Mouse (Mus musculus) Muller cell, postnatal 12 days (primary cell): ENCODE data around the gene Tbcc.
"Not testable (repeated sequence)": the region's sequence is repeated elsewhere in the genome, so short reads cannot be mapped to it uniquely, and the experiment has no call there.

Experiments used
- DNase-seq: peaks from one replicate; pipeline ENCODE4 v3.0.0-alpha.2; 2015; ENCODE audit errors: inconsistent ontology term

Gene Tbcc

DNA sequence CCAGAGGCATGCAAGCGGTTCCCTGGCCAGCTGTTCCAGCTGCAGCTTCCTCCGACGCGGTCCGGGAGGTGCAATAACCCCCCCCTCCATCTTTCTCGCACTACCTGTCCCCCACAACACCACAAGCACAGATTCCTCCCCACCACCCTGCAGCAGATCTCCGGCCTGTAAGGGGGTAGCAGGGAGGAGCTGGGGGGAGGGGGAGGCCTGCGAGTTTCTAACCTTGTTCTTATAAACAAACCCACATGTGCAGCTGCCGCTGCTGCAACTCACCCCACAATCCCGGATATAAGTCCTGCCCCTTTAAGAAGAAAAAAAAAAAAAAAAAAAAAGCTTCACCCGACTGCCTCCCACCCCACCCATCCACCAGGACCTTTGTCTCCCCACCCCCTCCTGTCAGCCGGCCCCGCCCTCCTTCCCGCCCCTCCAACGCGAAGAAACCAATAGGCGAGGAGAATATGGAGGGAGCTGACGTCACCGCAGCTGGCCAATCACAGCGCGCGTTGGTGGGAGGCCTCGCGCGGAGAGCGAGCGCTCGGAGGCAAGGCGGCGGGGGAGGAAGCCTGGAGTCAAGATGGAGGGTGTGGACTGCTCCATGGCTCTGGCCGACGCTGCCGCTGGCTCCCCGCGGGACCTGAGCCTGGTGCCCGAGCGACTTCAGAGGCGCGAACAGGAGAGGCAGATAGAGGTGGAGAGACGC, at the start of gene Tbcc:
Gene Tbcc (plus strand): TSS at position 569 of the 700 bp plus-strand sequence.
- peak; percentile 99 for DNase-seq

DNA sequence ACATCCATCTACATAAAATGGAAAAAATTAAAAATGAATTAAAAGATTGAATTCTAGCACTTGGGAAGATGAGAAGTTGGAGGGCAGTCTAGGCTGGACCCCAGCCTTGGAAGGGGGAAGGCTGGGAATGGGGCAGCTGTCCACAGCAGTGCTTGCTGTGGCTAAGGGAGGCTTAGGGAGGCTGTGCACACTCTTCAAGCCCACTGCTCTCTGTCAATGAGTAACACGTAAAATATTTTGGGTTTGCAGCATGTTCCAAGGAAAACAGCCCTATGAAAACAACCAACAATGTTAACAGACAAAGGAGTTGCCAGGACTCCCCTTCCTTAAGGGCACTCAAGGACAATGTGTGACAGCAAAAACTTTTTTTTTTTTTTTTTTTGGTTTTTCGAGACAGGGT, 47.5 kb upstream of the Tbcc start:
- DNase-seq: peak; percentile 63

- DNase-seq: no peak
These were observed 46.8 kb upstream of the Tbcc start for GRCm38 (mm10) chr17:46843716-46844115.

- no peak for DNase-seq
These were observed 45.7 kb upstream of the Tbcc start for GRCm38 (mm10) chr17:46844811-46845210.

DNA sequence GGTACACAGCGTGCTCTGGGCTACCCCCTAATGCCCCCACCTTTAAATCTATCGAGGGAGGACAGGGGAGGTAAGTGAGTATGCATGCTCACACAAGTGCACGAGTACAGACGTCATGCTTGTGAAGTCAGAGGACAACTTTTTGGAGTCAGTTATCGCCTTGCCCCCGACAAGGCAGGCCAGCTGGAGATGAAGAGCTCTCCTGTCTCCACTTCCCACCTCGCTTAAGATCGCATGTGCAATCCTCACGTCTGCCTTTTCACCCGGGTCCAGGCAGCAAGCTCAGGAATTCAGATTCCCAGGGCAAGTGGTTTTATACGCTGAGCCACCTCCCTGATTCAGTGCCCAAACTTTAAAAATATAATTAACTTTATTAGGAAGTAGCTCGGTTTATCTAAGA, 45.2 kb upstream of the Tbcc start:
- DNase-seq: no peak

DNA sequence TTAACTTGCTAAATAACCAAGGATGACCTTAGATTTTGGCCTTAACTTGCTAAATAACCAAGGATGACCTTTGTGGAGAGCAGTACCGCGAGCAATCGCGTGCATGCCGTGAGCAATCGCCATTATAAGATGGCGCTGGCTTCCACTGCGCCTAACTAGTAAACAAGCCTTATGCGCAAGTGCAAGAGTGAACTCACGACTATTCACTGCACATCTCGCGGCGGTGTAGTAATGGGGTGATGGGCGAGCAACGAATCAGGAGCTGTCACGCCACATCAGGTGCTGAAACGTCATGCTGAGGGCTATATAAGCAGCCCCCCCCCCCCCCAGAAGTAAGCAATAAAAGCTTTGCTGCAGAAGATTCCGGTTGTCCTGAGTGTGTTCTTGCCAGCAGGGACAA, 43.9 kb upstream of the Tbcc start:
- not testable (repeated sequence) for DNase-seq

DNA sequence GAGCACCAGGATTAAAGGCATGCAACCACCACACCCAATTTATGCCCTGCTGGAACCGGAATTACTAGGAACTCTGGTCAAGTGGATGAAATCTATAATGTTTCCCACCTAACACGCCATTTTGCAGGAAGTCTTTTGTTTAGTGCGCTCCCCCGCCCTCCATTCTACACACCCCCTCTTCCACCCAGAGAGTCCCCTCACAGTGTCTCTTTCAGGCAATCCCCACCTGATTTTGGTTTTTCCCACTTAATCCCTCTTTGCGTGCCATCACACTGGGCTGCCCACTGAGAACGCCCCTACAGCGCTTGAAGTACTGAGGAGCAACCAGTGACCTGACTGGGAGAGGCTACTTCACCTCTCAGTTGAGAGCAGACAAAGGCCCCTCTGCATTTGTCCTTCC, 43.3 kb upstream of the Tbcc start:
- no peak for DNase-seq

GRCm38 (mm10) chr17:46852725-46853124, 37.8 kb upstream of the Tbcc start:
- DNase-seq: no peak

DNA sequence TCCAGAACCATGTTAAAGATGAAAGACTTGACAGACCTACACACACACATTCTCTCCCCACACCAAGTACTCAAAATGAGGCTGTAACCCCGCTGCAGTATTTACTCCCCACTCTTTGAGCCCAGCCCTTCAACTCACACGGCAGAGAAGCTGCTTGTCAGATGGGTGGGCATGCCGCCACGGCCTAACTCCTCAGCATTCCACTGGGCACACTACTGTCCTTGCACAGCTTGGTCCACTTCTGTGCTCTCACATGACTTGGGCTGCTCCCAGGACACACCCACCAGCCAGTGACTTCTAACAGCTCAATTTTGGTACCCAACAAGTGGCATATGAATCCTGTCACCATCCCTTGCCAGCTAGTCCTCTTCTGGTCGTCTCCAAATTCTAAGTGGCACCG, 37.2 kb upstream of the Tbcc start:
- peak; percentile 82 for DNase-seq

GRCm38 (mm10) chr17:46854096-46854495, 36.4 kb upstream of the Tbcc start:
- DNase-seq: no peak

DNA sequence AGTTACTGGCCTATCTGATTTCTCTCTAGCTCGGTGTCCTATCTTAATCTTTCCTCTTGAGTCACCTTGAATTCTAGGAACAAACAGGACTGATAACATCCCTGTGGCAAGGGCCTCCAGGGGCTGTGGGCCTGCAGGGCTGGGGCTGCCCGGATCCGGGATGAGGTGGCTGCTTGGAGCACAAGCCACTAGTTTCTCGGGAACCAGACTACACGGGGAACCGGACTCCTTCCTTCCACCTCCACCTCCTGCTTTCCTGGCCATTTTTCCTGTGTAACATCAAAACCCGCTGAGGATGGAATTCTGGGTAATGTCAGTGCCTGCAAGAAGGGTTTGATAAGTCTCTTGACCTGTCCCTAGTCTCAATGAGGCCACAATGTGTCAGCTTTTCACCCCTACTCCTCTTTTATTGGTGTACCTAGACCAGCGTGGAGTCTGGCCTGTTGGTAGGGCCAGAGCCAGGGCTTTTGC, 35.8 kb upstream of the Tbcc start:
- no peak for DNase-seq

GRCm38 (mm10) chr17:46855328-46856106, 35.0 kb upstream of the Tbcc start:
- DNase-seq: peak; percentile 43

DNA sequence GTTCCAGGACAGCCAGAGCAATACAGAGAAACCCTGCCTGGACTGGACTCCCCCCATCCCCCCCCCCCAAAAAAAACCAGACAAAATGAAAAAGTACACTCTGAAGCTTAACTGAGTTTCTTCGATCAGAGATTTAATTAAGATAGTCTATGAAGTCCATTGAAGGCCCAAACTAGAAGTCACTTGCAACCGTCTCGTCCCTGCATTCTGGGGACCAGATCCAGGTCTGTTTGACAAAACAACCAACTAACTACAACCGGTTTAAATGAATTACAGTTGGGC, 34.4 kb upstream of the Tbcc start:
- DNase-seq: no peak

GRCm38 (mm10) chr17:46856471-46857360, 33.8 kb upstream of the Tbcc start:
- peak; percentile 82 for DNase-seq

DNA sequence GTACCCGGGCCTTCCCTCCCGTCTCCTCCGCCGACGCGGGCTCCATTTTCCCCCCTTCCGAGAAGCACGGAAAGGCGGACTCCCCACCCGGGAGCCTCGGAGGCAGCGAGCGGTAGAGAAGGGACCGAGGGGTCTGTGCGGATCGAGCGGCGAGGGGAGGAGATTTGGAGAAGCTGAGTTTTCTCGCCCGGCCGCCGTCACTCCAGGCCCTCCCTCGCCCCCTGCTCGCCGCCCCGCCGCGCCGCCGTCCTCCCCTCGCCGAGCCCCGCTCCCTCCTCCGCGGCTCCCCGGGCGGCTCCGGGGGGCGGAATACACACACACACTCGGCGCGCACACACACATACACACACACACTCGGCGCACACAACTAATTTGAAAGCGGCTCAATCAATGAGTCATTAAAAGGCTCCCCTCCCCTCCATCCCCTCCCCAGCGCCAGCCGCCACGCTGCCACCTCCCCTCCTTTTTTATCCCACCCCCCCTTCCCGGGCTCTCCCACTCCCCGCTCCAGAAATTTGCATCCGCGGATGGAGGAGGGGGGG, 33.1 kb upstream of the Tbcc start:
- DNase-seq: peak; percentile 94

GRCm38 (mm10) chr17:46857903-46858748, 32.4 kb upstream of the Tbcc start, which contains the start of gene Bicral:
Bicral (minus strand) TSS chr17:46858482.
- peak; percentile 88 for DNase-seq

GRCm38 (mm10) chr17:46858749-46859444, 31.6 kb upstream of the Tbcc start:
- DNase-seq: peak; percentile 42

DNA sequence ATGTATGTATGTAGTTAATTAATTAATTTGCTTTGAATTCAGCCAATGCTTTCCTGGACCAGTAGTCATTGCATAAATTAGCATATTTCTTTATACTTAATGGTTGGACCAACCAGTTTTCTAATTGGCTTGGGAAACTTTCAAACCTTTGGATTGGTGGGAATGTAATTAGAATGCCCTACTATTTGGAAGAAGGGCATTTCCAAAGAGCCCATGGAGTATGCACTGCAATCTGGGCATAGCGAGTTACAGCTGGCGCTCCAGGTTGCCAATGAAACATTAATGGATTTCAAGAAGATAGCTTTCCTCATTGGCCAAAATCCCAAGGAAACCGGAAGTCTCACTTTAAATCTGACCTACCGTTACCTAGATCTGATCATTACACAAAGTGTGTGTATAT, 30.4 kb upstream of the Tbcc start:
- no peak for DNase-seq

GRCm38 (mm10) chr17:46864566-46865195, 25.8 kb upstream of the Tbcc start:
- DNase-seq: no peak

GRCm38 (mm10) chr17:46866836-46867235, 23.6 kb upstream of the Tbcc start:
- DNase-seq: peak; percentile 78
